Mouse (Mus musculus) E14TG2a.4 (cell line): Measurements from ENCODE around the gene Adamts14.

ENCODE experiments used
- H3K27me3 ChIP-seq: 2 replicates; pipeline ENCODE4 v1.6.1; 2014; ENCODE audit warnings: low read length, control low read depth; ENCODE audit not compliant: insufficient read depth
- H3K36me3 ChIP-seq: 2 replicates; pipeline ENCODE4 v1.6.1; 2014; ENCODE audit warnings: low read length, control low read depth; ENCODE audit not compliant: insufficient read depth
- H3K4me1 ChIP-seq: replicated peaks from 2 replicates; pipeline ENCODE4 v1.6.1; 2014; ENCODE audit warnings: low read depth, low read length, control low read depth
- H3K4me3 ChIP-seq: replicated peaks from 2 replicates; pipeline ENCODE4 v1.5.1; 2014; ENCODE audit warnings: mild to moderate bottlenecking, low read length
- H3K9me3 ChIP-seq: 2 replicates; pipeline ENCODE4 v1.6.1; 2014; ENCODE audit warnings: low read length, control low read depth
- CTCF ChIP-seq: conservative IDR thresholded peaks from 2 replicates; pipeline ENCODE4 v1.5.1; 2014; ENCODE audit warnings: low read length
- NANOG ChIP-seq: IDR thresholded peaks from 2 replicates; pipeline ENCODE4 v1.6.1; 2014; ENCODE audit warnings: borderline replicate concordance, low read length, mixed read lengths
- POU5F1 ChIP-seq: IDR thresholded peaks from 2 replicates; pipeline ENCODE4 v1.6.1; 2014; ENCODE audit warnings: low read length, borderline replicate concordance

Gene Adamts14

GRCm38 (mm10) chr10:61273081-61273843 is at the start of gene Adamts14:
Adamts14 (minus strand) TSS chr10:61273438.
- H3K4me3 ChIP-seq: peak within 1 kb of the TSS; percentile 90

GRCm38 (mm10) chr10:61318527-61318926 is 45.3 kb upstream of the Adamts14 start:
- Histone ChIP-seq H3K36me3 (peaks cover 49% of the 10 kb centered on the region), H3K4me3 (no peak overlapping the region; the same call in 1 of the 2 replicates), H3K9me3 (no peaks in the 10 kb centered on the region), H3K4me1 (peaks cover 67% of the 10 kb centered on the region), H3K27me3 (no peaks in the 10 kb centered on the region)
- TF ChIP-seq CTCF: no peak
- TF ChIP-seq POU5F1: no peak
- no peak for TF ChIP-seq NANOG

More at GRCm38 (mm10) chr10:61273081-61273843, at the start of gene Adamts14:
- H3K36me3 ChIP-seq: peaks cover 24% of the 10 kb centered on the region
- no peak for TF ChIP-seq NANOG
- TF ChIP-seq POU5F1: no peak
- no peak for TF ChIP-seq CTCF
- H3K9me3 ChIP-seq: no peaks in the 10 kb centered on the region
- H3K27me3 ChIP-seq: peaks cover 27% of the 10 kb centered on the region
- H3K4me1 ChIP-seq: peaks cover 69% of the 10 kb centered on the region

GRCm38 (mm10) chr10:61315324-61315880 is 42.2 kb upstream of the Adamts14 start:
- peak overlapping the region; percentile 41; the same call in 1 of the 2 replicates for H3K4me3 ChIP-seq
- no peaks in the 10 kb centered on the region for H3K9me3 ChIP-seq
- TF ChIP-seq POU5F1 (no peak), NANOG (peak; percentile 100), CTCF (0 out of 2 replicates have a peak, but pooled peaks have one; percentile 1)
- H3K4me1 ChIP-seq: peaks cover 75% of the 10 kb centered on the region
- peaks cover 5% of the 10 kb centered on the region; the same call in 1 of the 2 replicates for H3K27me3 ChIP-seq
- H3K36me3 ChIP-seq: peaks cover 18% of the 10 kb centered on the region

- H3K4me3 ChIP-seq: no peak overlapping the region
- peaks cover 76% of the 10 kb centered on the region for H3K4me1 ChIP-seq
- TF ChIP-seq NANOG: no peak
- TF ChIP-seq CTCF: no peak
- no peak for TF ChIP-seq POU5F1
- H3K9me3 ChIP-seq: no peaks in the 10 kb centered on the region
- H3K36me3 ChIP-seq: peaks cover 4% of the 10 kb centered on the region; the same call in 1 of the 2 replicates
- peaks cover 5% of the 10 kb centered on the region; the same call in 1 of the 2 replicates for H3K27me3 ChIP-seq
Measured at GRCm38 (mm10) chr10:61313750-61314149, 40.5 kb upstream of the Adamts14 start.

GRCm38 (mm10) chr10:61312754-61313153 is 39.5 kb upstream of the Adamts14 start:
- TF ChIP-seq NANOG (no peak), CTCF (no peak)
- Histone ChIP-seq H3K36me3 (no peaks in the 10 kb centered on the region), H3K4me3 (no peak overlapping the region), H3K9me3 (no peaks in the 10 kb centered on the region), H3K27me3 (peaks cover 5% of the 10 kb centered on the region; the same call in 1 of the 2 replicates), H3K4me1 (peaks cover 71% of the 10 kb centered on the region)

- Histone ChIP-seq H3K9me3 (no peaks in the 10 kb centered on the region), H3K27me3 (peaks cover 5% of the 10 kb centered on the region; the same call in 1 of the 2 replicates), H3K4me3 (no peak overlapping the region), H3K4me1 (peaks cover 65% of the 10 kb centered on the region), H3K36me3 (no peaks in the 10 kb centered on the region)
- TF ChIP-seq NANOG (no peak), CTCF (no peak), POU5F1 (no peak)
Measured at GRCm38 (mm10) chr10:61312159-61312558, 38.9 kb upstream of the Adamts14 start.

GRCm38 (mm10) chr10:61308706-61309320 is 35.6 kb upstream of the Adamts14 start:
- no peak overlapping the region for H3K4me3 ChIP-seq
- no peaks in the 10 kb centered on the region for H3K9me3 ChIP-seq
- H3K27me3 ChIP-seq: peaks cover 5% of the 10 kb centered on the region; the same call in 1 of the 2 replicates
- TF ChIP-seq CTCF (no peak), POU5F1 (no peak), NANOG (no peak)
- no peaks in the 10 kb centered on the region for H3K36me3 ChIP-seq
- peaks cover 37% of the 10 kb centered on the region for H3K4me1 ChIP-seq

GRCm38 (mm10) chr10:61305928-61306590 is 32.8 kb upstream of the Adamts14 start:
- no peak overlapping the region for H3K4me3 ChIP-seq
- H3K36me3 ChIP-seq: no peaks in the 10 kb centered on the region
- peaks cover 20% of the 10 kb centered on the region for H3K4me1 ChIP-seq
- H3K9me3 ChIP-seq: no peaks in the 10 kb centered on the region
- H3K27me3 ChIP-seq: no peaks in the 10 kb centered on the region; the same call in 1 of the 2 replicates
- TF ChIP-seq POU5F1 (no peak), CTCF (no peak), NANOG (no peak)
